Mouse (Mus musculus): ENCODE results near the gene Pfkfb2.
"Not testable (repeated sequence)": the region's sequence is repeated elsewhere in the genome, so short reads cannot be mapped to it uniquely, and the experiment has no call there.

Gene Pfkfb2

DNA sequence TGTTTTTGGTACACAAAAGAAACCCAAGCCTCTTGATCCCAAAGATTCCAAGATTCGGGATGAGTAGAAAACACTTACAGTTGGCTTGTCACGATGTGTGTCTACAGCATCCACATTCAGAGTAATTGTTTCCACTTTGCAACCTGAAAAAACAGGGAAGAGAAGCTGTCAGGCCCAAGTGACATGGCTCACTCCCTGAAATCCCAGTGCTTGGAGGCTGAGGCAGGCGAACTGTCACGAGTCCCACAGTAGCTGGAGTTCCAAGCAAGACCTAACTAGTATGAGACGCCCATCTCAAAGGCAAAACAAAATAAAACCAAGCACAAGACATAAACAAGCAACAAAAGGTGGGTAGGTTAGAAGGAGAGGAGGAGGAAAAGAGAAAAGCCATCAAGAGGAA, 30.5 kb downstream of the Pfkfb2 start:
- DNase-seq (ENCODE audit: low spot score in 2 of 2), result no peak

DNA sequence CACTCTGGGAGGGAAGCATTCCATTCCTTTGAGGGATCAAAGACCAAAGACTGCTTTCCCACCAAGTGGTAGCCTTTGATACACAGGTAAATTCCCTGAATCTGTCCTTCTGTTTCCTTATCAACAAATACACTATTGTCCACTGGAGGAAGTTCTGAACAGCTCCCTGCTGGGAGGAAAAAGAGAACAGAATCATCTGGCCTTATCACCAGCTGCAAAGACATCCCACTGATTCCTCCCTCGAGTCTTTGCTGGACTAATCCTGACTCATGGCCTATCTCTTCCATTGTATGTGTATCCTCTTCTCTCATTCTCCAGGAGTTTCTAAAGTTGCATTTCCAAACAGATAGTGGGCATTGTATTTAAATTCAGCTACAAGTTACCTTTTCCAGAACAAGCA, 45.1 kb downstream of the Pfkfb2 start:
- DNase-seq (ENCODE audit: low spot score in 2 of 2), result no peak

- no peak for DNase-seq (ENCODE audit: low spot score in 2 of 2)
Measured at GRCm38 (mm10) chr1:130681656-130682413, 47.2 kb downstream of the Pfkfb2 start.

- DNase-seq (ENCODE audit: low spot score in 2 of 2), result no peak
Measured at GRCm38 (mm10) chr1:130681075-130681474, 48.0 kb downstream of the Pfkfb2 start.

DNA sequence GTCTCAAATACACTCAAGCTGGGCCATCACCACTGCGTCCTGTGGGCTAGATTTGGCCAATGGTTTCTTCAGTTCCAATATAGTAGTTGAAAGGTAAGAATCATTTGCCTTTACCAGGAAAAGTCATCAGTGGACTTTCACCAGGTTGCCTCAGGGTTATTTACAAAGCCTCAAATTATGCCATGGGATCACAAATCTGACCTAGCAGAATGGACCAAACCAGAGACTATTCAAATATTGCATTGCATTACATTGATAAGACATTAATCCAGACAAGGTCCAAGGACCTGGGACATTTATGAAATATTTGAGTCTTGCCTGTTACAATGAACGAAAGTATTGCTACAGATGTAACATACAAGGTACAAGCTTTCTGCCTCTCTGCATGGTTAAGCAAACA, 50.5 kb downstream of the Pfkfb2 start:
- no peak for DNase-seq (ENCODE audit: low spot score in 2 of 2)

- DNase-seq (ENCODE audit: low spot score in 2 of 2), result not testable (repeated sequence)
Measured at GRCm38 (mm10) chr1:130663576-130663975, 65.5 kb downstream of the Pfkfb2 start.

GRCm38 (mm10) chr1:130661454-130661853, 67.6 kb downstream of the Pfkfb2 start, which contains the start of gene C4bp:
C4bp (minus strand) TSS chr1:130661632.
- no peak for DNase-seq (ENCODE audit: low spot score in 2 of 2)

GRCm38 (mm10) chr1:130659641-130660040, 69.4 kb downstream of the Pfkfb2 start:
- DNase-seq (ENCODE audit: low spot score in 2 of 2), result not testable (repeated sequence)

GRCm38 (mm10) chr1:130644103-130644502, 85.0 kb downstream of the Pfkfb2 start:
- DNase-seq (ENCODE audit: low spot score in 2 of 2), result no peak

- no peak for DNase-seq (ENCODE audit: low spot score in 2 of 2)
Measured at GRCm38 (mm10) chr1:130640967-130641366, 88.1 kb downstream of the Pfkfb2 start.

All from thymus, postnatal 10 days (tissue).